Mouse (Mus musculus) left cerebral cortex, postnatal 14 days (tissue): ENCODE results near the gene Per1. TPM values are rescaled to one million over a fixed set of nuclear protein-coding genes. Genes with fewer than 3 reads are reported as not detected.
A peak's percentile ranks its signal among the peaks of the same experiment; 100 is the strongest.

Experiments
- DNase-seq, 2 experiments: peaks; one replicate each; pipeline ENCODE4 v3.0.0; 2021 to 2022; ENCODE audit warnings: low spot score in 2 of 2, mixed read lengths in 1 of 2
- intact Hi-C: fragments of 180-260 bp; cut with DNase I; formaldehyde crosslinking; loops from one replicate; pipeline ENCODE4 v1.15.1; 2025
- total RNA-seq, 2 experiments: library from RNA; stranded (reverse); gene quantifications; 2 replicates each; pipeline ENCODE4 v1.2.3; 2021

Gene Per1
- total RNA-seq, 2 experiments from 2014 or later, result 90.4 to 112 TPM

DNA sequence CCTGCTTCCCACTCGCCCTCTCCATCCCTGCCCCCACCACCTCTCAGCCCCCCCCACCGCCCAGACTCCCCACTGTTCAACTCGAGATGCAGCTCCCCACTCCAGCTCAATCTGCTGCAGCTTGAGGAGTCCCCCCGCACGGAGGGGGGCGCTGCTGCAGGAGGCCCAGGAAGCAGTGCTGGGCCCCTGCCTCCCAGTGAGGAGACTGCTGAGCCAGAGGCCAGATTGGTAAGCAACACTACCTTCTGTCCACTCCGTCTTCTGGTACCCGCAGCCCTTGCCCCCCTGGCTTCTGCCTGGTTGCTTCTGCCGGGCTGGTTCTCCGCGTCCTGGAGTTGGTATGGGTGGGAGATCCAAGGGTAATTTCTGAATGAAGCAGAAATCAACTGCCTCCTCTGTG lies 11.8 kb downstream of the Per1 start:
- intact Hi-C loops, result no loop called here
- no peak for DNase-seq

GRCm38 (mm10) chr11:69107676-69108075 lies 12.7 kb downstream of the Per1 start:
- DNase-seq, result no peak
- intact Hi-C loops, result no loop called here

GRCm38 (mm10) chr11:69108223-69108622 lies 13.2 kb downstream of the Per1 start:
- DNase-seq, result no peak
- intact Hi-C loops, result no loop called here

DNA sequence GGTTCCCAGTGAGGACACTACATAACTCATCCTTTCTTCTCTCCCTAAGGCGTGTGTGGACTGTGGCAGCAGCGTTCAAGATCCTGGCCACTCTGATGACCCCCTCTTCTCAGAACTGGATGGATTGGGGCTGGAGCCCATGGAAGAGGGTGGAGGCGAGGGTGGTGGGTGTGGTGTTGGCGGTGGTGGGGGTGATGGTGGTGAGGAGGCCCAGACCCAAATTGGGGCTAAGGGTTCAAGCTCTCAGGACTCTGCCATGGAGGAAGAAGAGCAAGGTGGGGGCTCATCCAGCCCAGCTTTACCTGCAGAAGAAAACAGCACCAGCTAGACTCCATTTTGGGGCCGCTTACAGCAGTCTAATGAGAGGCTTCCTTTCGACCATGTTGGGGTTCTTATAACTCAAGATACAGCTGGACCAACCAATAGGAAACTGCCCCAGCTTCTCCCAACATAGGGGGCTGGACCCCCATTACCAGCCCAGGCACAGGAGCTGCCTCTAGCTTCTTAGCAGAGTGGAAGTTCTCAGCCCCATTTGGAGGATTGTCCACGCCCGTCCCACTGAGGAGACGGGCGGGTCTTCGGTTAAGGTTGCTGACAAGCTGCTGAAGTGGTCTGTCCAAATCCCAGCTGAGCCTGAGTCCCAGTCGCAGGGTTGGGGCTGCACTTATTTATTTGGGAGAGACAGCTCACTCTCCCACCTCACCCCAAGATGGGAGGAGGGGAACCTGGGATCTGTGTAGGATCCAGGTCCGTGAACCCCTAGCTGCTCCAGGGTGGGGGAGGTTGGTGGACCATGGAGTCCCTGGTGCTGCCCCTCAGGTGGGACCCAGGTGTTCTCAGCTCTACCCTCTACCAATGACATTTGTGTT lies 14.2 kb downstream of the Per1 start:
- intact Hi-C loops, result no loop called here

DNA sequence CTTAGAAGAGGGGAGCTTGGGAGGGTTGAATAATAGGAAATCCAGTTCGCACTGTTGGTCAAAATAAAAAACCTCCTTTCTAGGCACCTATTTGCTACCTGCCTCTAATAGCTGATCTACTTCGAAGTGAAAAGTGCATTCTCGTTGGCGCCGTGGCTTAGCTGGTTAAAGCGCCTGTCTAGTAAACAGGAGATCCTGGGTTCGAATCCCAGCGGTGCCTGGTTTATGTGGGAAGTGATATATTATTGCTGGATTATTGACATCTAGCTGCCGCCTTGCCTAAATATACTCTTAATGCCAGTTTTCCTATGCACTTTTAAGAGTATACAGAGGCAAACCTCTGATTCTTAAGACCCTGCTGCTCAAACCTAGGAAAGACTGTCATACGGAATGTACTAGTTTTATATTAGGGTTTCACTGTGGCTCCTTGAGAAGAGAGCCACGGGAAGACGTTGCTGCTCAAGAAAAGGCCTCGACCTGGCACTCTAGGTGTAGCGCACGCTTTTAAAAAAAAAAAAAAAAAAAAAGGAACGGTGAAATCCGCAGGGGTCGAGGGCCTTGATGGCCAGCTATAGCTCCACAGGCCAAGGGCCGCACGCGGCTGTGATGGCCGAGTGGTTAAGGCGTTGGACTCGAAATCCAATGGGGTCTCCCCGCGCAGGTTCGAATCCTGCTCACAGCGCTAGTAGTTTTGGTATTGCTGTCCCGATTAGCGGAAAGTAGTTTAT lies 15.5 kb downstream of the Per1 start:
- DNase-seq, result peak in 1 of 2 experiments; percentile 95
- intact Hi-C loops, result loop anchor here (1.0 kb wide), 1 partner anchor 10 kb away; no protein-coding TSS in a partner anchor

More for the DNA sequence above, 14.2 kb downstream of the Per1 start:
- DNase-seq, result no peak

GRCm38 (mm10) chr11:69111051-69111810 lies 16.2 kb downstream of the Per1 start:
- intact Hi-C loops, result no loop called here
- DNase-seq, result no peak

GRCm38 (mm10) chr11:69111865-69112264 lies 16.8 kb downstream of the Per1 start:
- intact Hi-C loops, result no loop called here
- DNase-seq, result no peak

- DNase-seq, result no peak
- intact Hi-C loops, result no loop called here
Observed at GRCm38 (mm10) chr11:69114018-69114417, 19.0 kb downstream of the Per1 start.

- intact Hi-C loops, result no loop called here
- no peak for DNase-seq
Observed at GRCm38 (mm10) chr11:69114621-69115020, 19.6 kb downstream of the Per1 start.

DNA sequence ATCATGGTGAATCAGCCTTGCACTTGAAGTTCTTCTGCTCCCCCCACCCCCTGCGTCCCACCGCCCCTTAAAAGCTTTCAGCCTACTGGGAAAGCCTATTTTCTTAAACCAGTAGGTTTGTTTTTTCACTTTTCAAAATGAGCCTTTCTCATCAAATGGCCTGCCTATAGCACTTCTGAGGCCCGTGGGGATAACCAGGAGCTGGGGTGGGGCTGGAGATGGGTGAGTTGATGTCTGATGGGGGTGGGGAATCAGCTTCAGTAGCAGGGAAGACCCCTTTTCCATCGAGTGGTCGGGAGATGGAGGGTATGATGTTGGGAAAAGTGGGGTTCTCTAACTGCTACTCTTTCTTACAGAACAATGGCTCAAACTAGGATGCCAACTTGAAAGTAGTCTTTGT lies 21.8 kb downstream of the Per1 start:
- intact Hi-C loops, result no loop called here

DNA sequence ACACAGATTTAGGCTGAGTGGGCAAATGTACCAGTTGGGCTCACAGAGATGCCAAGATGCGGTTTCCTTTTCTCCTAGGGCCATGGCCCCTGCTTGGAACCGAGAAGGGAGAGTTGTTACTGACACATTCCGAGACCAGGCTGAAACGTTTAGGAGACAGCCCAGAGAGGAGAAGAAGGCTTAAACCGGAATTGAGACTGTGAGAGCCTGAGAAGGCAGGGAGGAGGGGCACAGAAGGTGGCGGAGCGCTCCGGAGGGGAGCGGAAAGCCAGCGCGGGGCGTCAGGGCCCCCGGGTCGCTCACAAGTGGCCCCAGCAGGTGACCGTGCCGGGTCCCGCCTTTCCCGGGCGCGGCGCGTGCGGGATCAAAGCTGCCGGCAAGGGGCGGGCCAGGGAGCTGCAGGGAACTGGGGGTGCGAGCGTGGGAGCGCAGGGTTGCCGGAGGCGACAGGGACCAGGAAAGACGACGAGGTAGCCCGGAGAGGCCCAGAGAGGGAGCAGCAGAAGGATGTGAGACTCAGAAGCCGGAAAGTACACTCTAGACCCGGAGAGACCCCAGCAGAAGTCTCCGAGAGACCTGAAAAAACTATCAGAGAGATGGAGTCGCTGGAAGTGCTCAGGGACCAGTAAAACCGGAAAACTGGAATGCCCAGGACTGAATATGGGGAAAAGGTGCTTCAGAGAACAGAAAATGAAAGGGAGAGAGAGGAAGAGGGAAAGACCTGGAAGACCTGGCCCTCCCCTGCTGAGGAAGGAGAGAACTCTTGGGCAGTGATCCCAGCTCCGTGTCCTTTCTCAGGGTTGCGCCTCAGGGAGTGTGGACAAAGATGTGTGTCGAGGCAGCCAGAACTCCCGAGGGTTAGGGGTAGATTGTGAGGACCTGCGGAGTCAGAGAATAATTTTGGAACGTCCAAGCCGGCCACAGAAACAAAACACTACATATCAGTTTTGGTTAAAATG lies 23.0 kb downstream of the Per1 start:
- intact Hi-C loops, result no loop called here
- peak in 1 of 2 experiments; percentile 47 for DNase-seq

More for the DNA sequence above, 21.8 kb downstream of the Per1 start:
- DNase-seq, result no peak

DNA sequence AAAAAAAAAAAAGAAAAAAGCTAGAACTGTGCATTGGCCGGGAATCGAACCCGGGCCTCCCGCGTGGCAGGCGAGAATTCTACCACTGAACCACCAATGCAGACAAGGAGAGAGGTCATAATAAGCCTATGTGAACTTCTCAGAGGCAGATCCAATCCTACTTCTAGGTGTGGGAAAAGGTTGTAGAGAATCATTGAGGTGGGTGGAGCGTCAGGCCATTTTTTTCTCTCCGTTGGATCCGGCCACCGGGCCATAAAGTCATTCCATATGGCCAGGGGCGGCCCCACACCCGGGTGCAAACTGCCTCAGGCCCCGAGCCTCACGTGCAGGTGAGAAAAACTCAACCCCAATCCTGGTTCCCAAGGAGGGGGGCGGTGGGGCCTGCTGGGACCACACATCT lies 23.7 kb downstream of the Per1 start:
- intact Hi-C loops, result no loop called here
- DNase-seq, result peak; percentile 79 to 92

- intact Hi-C loops, result loop anchor here (5.0 kb wide), 1 partner anchor 248 kb away; the partner anchor contains the start of gene Chd3
- no peak for DNase-seq
Observed at GRCm38 (mm10) chr11:69119446-69120155, 24.6 kb downstream of the Per1 start.

DNA sequence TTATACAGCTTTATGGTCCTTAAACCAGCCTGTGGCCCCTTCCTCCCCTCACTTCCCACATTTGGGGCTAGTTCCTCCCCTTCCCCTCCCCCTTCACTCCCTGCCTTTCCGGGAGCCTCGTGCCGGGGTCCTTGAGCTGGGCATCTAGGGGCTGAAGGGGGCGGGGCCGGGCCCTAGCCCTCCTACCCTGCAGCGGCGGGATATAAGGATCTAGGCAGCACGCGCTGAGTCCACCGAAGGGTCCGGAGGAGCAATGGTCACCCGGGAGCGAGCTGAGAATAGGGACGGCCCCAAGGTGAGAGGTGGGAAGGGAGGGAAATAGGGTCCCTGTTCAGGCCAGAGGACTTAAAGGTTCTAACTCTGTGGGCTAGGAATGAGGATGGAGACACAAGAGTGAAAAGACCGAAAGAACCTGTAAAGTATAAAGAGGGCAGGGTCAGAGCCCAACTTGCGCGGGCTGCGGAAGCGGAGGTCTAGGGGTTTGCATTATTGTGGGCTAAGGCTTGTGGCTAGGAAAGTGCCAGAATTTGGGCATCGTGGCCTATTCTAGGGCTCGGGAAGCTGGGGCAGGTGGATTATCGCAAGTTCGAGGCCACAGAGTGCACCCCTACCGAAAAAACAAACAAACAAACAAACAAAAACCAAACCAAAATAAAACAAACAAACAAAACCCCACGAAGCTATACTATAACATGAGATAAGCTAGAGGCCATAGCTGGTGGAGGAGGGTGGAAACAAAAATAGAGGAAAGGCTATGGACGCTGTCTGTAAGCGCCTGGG lies 25.4 kb downstream of the Per1 start, which contains the start of gene Hes7:
Gene Hes7, plus strand, starts transcription at position 184 of the 780 bp plus-strand sequence.
- intact Hi-C loops, result loop anchor here (5.0 kb wide), 1 partner anchor 247 kb away; the partner anchor contains the start of gene Chd3
- DNase-seq, result no peak

GRCm38 (mm10) chr11:69121001-69121740 lies 26.2 kb downstream of the Per1 start:
- no peak for DNase-seq
- intact Hi-C loops, result loop anchor here (5.0 kb wide), 1 partner anchor 246 kb away; the partner anchor contains the start of gene Chd3

DNA sequence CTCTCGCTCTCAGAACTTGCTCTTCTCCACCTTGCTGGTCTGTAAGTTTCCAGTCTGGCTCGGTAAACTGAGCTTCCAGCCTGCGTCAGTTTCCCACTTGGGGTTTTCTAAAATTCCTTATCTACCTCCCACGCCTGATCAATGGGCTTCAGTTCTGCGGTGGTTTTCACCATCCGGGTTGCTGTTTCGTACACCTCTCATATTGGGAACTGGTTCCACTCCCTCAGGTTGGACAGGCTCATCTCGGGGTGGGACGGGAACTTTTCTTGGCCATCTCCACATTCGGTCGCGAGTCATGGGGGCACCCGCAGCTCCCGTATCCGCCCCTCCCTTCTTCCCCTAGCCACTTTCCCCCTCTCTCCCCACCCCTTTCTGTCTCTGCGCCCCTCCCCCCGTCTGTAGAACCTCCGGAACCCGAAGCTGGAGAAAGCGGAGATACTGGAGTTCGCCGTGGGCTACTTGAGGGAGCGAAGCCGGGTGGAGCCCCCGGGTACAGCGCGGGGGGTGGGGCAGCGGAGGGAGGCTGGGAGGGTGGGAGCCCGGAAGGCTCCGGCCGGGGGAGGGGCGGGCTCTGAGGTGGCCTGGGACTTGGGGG lies 26.8 kb downstream of the Per1 start:
- intact Hi-C loops, result loop anchor here (5.0 kb wide), 1 partner anchor 245 kb away; the partner anchor contains the start of gene Chd3
- DNase-seq, result no peak
